Mouse (Mus musculus): ENCODE data around the gene Pde1c. TPM values are rescaled to one million over a fixed set of nuclear protein-coding genes. Genes with fewer than 3 reads are reported as not detected.

The Pde1c gene
- total and polyA plus RNA-seq, 2 experiments = 0.37 TPM; not detected in 1

DNA sequence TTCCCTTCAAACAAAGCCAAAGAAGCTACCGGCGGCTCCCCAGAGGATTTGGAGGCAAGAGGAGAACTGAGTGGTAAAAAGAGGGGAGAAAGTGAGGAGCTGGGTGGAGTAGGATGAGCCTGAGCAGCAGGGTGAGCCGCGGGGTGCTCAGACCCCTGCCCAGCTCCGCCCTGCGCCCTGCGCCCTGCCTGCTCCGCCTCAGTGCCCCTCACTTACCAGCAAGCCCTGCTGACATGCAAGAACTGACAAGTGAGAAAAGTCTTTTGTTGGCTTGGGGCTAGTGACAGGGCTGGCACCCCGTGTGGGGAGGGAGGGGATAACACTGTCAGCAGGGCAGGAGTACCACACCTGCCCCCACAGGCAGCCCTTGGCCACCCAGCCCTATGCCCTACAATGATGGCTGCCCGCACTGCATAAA, 206.8 kb downstream of the Pde1c start:
- Histone ChIP-seq H3K4me3 (ENCODE audit: insufficient read depth, low read depth, low read length) (no peak overlapping the region), H3K36me3 (ENCODE audit: control insufficient read depth, insufficient read depth, low read length) (no peaks in the 10 kb centered on the region), H3K27me3 (ENCODE audit: control insufficient read depth, insufficient read depth, low read length) (0 out of 2 replicates have a peak, but pooled peaks cover 3% of the 10 kb centered on the region), H3K9ac (ENCODE audit: low read depth, low read length) (no peak overlapping the region), H3K4me1 (ENCODE audit: control insufficient read depth, insufficient read depth, low read length) (no peaks in the 10 kb centered on the region; the same call in 1 of the 2 replicates), H3K79me2 (ENCODE audit: control insufficient read depth, insufficient read depth, low read length) (no peaks in the 10 kb centered on the region), H3K27ac (replicated peaks; ENCODE audit: insufficient read depth, low read depth, low read length) (no peak overlapping the region)
- TF ChIP-seq CTCF (IDR thresholded peaks at IDR 0.05; ENCODE audit: low read depth, low read length) = no peak
- 8% methylated on average over 10 of the region's 10 CpGs for WGBS
- DNase-seq (ENCODE audit: extremely low read depth, low read depth, low spot score) = no peak

DNA sequence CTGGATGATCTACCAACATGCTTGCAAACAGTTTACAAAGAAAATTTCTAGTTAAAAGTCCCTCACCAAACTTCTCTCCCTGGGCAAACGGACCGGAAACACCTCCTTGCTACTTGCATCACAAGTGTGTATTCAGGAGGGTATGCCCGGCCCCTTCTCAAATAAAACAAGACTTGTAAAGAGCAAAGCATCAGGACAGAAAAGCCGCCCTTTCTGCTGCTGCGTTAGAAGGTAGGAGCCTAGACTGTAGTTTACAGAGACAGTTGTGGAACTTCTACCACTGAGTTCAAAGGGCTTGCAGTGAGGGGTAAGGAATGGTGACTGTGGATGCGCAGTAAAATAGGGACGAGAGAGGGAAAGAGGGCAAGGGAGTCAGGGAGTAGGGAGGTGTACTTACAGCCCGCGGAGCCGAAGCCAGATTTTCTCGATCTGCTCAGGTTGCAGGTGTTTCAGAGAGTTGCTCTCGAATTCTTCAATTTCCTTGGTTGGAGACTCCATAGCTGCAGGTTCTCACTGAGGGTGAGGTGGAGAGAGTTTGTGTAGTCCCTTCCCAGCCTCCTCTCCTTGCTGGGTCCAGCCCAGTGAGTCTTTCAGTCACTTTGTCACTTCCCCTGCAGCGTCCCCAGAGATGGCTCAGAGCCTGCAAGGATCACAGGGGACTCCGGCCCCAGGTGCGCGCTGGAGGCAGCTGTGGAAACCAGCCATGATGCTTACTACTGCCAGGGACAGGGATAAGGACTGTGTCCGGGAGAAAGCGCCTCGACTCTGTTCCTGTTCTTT, 207.4 kb downstream of the Pde1c start:
- DNase-seq (ENCODE audit: extremely low read depth, low read depth, low spot score) = no peak
- Histone ChIP-seq H3K4me1 (ENCODE audit: control insufficient read depth, insufficient read depth, low read length) (no peaks in the 10 kb centered on the region; the same call in 1 of the 2 replicates), H3K27me3 (ENCODE audit: control insufficient read depth, insufficient read depth, low read length) (0 out of 2 replicates have a peak, but pooled peaks cover 3% of the 10 kb centered on the region), H3K79me2 (ENCODE audit: control insufficient read depth, insufficient read depth, low read length) (no peaks in the 10 kb centered on the region), H3K36me3 (ENCODE audit: control insufficient read depth, insufficient read depth, low read length) (no peaks in the 10 kb centered on the region), H3K4me3 (ENCODE audit: insufficient read depth, low read depth, low read length) (no peak overlapping the region), H3K9ac (ENCODE audit: low read depth, low read length) (no peak overlapping the region), H3K27ac (replicated peaks; ENCODE audit: insufficient read depth, low read depth, low read length) (no peak overlapping the region)
- TF ChIP-seq CTCF (IDR thresholded peaks at IDR 0.05; ENCODE audit: low read depth, low read length) = no peak
- TF ChIP-seq POLR2A (IDR thresholded peaks at IDR 0.05; ENCODE audit: extremely low read depth, insufficient read depth, low read length) = no peak
- WGBS = 13% methylated on average over 19 of the region's 19 CpGs

GRCm38 (mm10) chr6:56360086-56360485, 208.8 kb downstream of the Pde1c start:
- no peak for DNase-seq (ENCODE audit: extremely low read depth, low read depth, low spot score)
- TF ChIP-seq CTCF (IDR thresholded peaks at IDR 0.05; ENCODE audit: low read depth, low read length) (no peak), POLR2A (IDR thresholded peaks at IDR 0.05; ENCODE audit: extremely low read depth, insufficient read depth, low read length) (no peak)
- WGBS = 62% methylated on average over 6 of the region's 6 CpGs
- Histone ChIP-seq H3K36me3 (ENCODE audit: control insufficient read depth, insufficient read depth, low read length) (no peaks in the 10 kb centered on the region), H3K9ac (ENCODE audit: low read depth, low read length) (no peak overlapping the region), H3K4me1 (ENCODE audit: control insufficient read depth, insufficient read depth, low read length) (no peaks in the 10 kb centered on the region), H3K27ac (replicated peaks; ENCODE audit: insufficient read depth, low read depth, low read length) (no peak overlapping the region), H3K79me2 (ENCODE audit: control insufficient read depth, insufficient read depth, low read length) (no peaks in the 10 kb centered on the region), H3K4me3 (ENCODE audit: insufficient read depth, low read depth, low read length) (no peak overlapping the region), H3K27me3 (ENCODE audit: control insufficient read depth, insufficient read depth, low read length) (0 out of 2 replicates have a peak, but pooled peaks cover 3% of the 10 kb centered on the region)

DNA sequence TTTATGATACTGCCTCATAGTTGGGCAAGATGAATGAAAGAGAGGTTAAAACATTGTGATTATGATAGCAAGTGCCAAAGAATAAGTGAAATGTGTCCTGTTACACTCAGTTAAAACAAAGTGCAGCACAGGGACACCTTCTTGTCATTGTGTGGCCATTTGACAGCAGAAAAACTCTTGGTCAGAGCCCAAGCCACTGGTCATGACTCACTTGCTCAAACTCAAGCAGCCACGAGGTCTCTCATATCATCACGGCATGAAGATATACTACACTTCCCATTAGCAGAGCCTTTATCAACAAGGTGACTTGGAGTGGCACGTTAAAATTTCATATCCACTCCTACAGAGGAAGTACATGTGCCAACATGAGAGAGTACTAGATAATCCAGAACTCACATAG, 209.8 kb downstream of the Pde1c start:
- no peak overlapping the region for H3K9ac ChIP-seq (ENCODE audit: low read depth, low read length)
- no peaks in the 10 kb centered on the region for H3K79me2 ChIP-seq (ENCODE audit: control insufficient read depth, insufficient read depth, low read length)
- DNase-seq (ENCODE audit: extremely low read depth, low read depth, low spot score) = no peak
- no peak overlapping the region for H3K4me3 ChIP-seq (ENCODE audit: insufficient read depth, low read depth, low read length)
- no peaks in the 10 kb centered on the region for H3K4me1 ChIP-seq (ENCODE audit: control insufficient read depth, insufficient read depth, low read length)
- H3K27me3 ChIP-seq (ENCODE audit: control insufficient read depth, insufficient read depth, low read length) = 0 out of 2 replicates have a peak, but pooled peaks cover 3% of the 10 kb centered on the region
- no peak for TF ChIP-seq POLR2A (IDR thresholded peaks at IDR 0.05; ENCODE audit: extremely low read depth, insufficient read depth, low read length)
- no peak for TF ChIP-seq CTCF (IDR thresholded peaks at IDR 0.05; ENCODE audit: low read depth, low read length)
- H3K36me3 ChIP-seq (ENCODE audit: control insufficient read depth, insufficient read depth, low read length) = no peaks in the 10 kb centered on the region
- WGBS = 64% methylated on average over 3 of the region's 3 CpGs
- H3K27ac ChIP-seq (replicated peaks; ENCODE audit: insufficient read depth, low read depth, low read length) = no peak overlapping the region

- Histone ChIP-seq H3K9ac (ENCODE audit: low read depth, low read length) (no peak overlapping the region), H3K36me3 (ENCODE audit: control insufficient read depth, insufficient read depth, low read length) (no peaks in the 10 kb centered on the region), H3K27me3 (ENCODE audit: control insufficient read depth, insufficient read depth, low read length) (no peaks in the 10 kb centered on the region), H3K4me3 (ENCODE audit: insufficient read depth, low read depth, low read length) (no peak overlapping the region), H3K4me1 (ENCODE audit: control insufficient read depth, insufficient read depth, low read length) (no peaks in the 10 kb centered on the region), H3K27ac (replicated peaks; ENCODE audit: insufficient read depth, low read depth, low read length) (no peak overlapping the region), H3K79me2 (ENCODE audit: control insufficient read depth, insufficient read depth, low read length) (no peaks in the 10 kb centered on the region)
- no peak for DNase-seq (ENCODE audit: extremely low read depth, low read depth, low spot score)
- TF ChIP-seq CTCF (IDR thresholded peaks at IDR 0.05; ENCODE audit: low read depth, low read length) (no peak), POLR2A (IDR thresholded peaks at IDR 0.05; ENCODE audit: extremely low read depth, insufficient read depth, low read length) (no peak)
- 76% methylated on average over 3 of the region's 3 CpGs for WGBS
Observed at GRCm38 (mm10) chr6:56347207-56347606, 221.7 kb downstream of the Pde1c start.

DNA sequence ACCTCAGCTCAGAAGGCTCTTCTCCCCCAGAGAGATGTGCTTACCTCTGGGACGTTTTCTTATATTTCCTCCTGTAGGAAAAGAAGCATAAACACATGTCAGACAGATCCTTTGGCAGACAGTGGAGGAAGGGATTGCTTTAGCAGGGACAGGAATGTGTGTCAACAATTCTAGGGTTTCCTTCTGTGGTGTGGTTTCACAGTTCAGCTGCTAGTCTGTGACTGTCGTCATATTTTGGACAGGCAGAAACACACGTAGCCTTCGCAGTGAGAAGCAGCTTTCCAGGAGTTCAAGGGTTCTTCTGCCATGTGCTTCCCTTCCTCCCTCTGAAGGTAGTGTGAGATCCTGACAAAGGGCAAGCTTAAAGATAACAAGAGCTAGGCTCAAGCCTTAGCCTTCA, 223.8 kb downstream of the Pde1c start:
- DNase-seq (ENCODE audit: extremely low read depth, low read depth, low spot score) = no peak
- Histone ChIP-seq H3K36me3 (ENCODE audit: control insufficient read depth, insufficient read depth, low read length) (no peaks in the 10 kb centered on the region), H3K79me2 (ENCODE audit: control insufficient read depth, insufficient read depth, low read length) (no peaks in the 10 kb centered on the region), H3K27me3 (ENCODE audit: control insufficient read depth, insufficient read depth, low read length) (no peaks in the 10 kb centered on the region), H3K27ac (replicated peaks; ENCODE audit: insufficient read depth, low read depth, low read length) (no peak overlapping the region), H3K4me3 (ENCODE audit: insufficient read depth, low read depth, low read length) (no peak overlapping the region), H3K9ac (ENCODE audit: low read depth, low read length) (no peak overlapping the region), H3K4me1 (ENCODE audit: control insufficient read depth, insufficient read depth, low read length) (no peaks in the 10 kb centered on the region)
- WGBS = 58% methylated on average over 4 of the region's 4 CpGs
- TF ChIP-seq CTCF (IDR thresholded peaks at IDR 0.05; ENCODE audit: low read depth, low read length) = no peak
